Mouse (Mus musculus): ENCODE measurements around the gene Amn1.
A peak's percentile ranks its signal among the peaks of the same experiment; 100 is the strongest.
"Not testable (repeated sequence)": the region's sequence is repeated elsewhere in the genome, so short reads cannot be mapped to it uniquely, and the experiment has no call there.

The Amn1 gene

GRCm38 (mm10) chr6:149188041-149188924 lies at the start of gene Amn1:
Gene Amn1 (minus strand): TSS chr6:149188712.
- peak; percentile 98 to 99 for DNase-seq

- DNase-seq: no peak
Observed at GRCm38 (mm10) chr6:149236807-149237206, 48.3 kb upstream of the Amn1 start.

- DNase-seq: no peak
Observed at GRCm38 (mm10) chr6:149233918-149234317, 45.4 kb upstream of the Amn1 start.

- no peak for DNase-seq
Observed at GRCm38 (mm10) chr6:149224751-149225150, 36.2 kb upstream of the Amn1 start.

GRCm38 (mm10) chr6:149221296-149221695 lies 32.8 kb upstream of the Amn1 start:
- DNase-seq: no peak

GRCm38 (mm10) chr6:149198572-149198971 lies 10.1 kb upstream of the Amn1 start:
- DNase-seq: no peak

GRCm38 (mm10) chr6:149197116-149197515 lies 8.6 kb upstream of the Amn1 start:
- no peak for DNase-seq

GRCm38 (mm10) chr6:149193276-149193905 lies 4.9 kb upstream of the Amn1 start:
- DNase-seq: peak; percentile 73 to 88

- not testable (repeated sequence) for DNase-seq
Observed at GRCm38 (mm10) chr6:149191951-149192350, 3.4 kb upstream of the Amn1 start.

- peak in 1 of 2 experiments; percentile 13 for DNase-seq
Observed at GRCm38 (mm10) chr6:149189340-149189922, 919 bp upstream of the Amn1 start.

- no peak for DNase-seq
Observed at GRCm38 (mm10) chr6:149188925-149189257, 379 bp upstream of the Amn1 start.

GRCm38 (mm10) chr6:149187371-149187770 lies 1.1 kb downstream of the Amn1 start:
- DNase-seq: no peak

- DNase-seq: no peak
Observed at GRCm38 (mm10) chr6:149184007-149184406, 4.5 kb downstream of the Amn1 start.

GRCm38 (mm10) chr6:149179064-149179463 lies 9.4 kb downstream of the Amn1 start:
- DNase-seq: no peak

- no peak for DNase-seq
Observed at GRCm38 (mm10) chr6:149174932-149175570, 13.5 kb downstream of the Amn1 start.

- DNase-seq: no peak
Observed at GRCm38 (mm10) chr6:149173831-149174625, 14.5 kb downstream of the Amn1 start.

GRCm38 (mm10) chr6:149169965-149170364 lies 18.5 kb downstream of the Amn1 start:
- not testable (repeated sequence) for DNase-seq

- DNase-seq: no peak
Observed at GRCm38 (mm10) chr6:149168436-149168835, 20.1 kb downstream of the Amn1 start.

GRCm38 (mm10) chr6:149167672-149168071 lies 20.8 kb downstream of the Amn1 start:
- DNase-seq: no peak

- DNase-seq: not testable (repeated sequence)
Observed at GRCm38 (mm10) chr6:149167038-149167437, 21.5 kb downstream of the Amn1 start.

GRCm38 (mm10) chr6:149155031-149155841 lies 33.3 kb downstream of the Amn1 start:
- peak; percentile 61 for DNase-seq

Measured in kidney, adult 8-10 months (tissue).